Mouse (Mus musculus) heart, postnatal 0 days (tissue): Measurements from ENCODE around the gene Ccser1.

Experiments
- CTCF ChIP-seq: IDR thresholded peaks from 2 replicates; pipeline ENCODE4 v1.5.1; 2016; ENCODE audit warnings: antibody characterized with exemption, control low read depth, low read depth
- EP300 ChIP-seq: IDR thresholded peaks from 2 replicates; pipeline ENCODE4 v1.6.1; 2016; ENCODE audit warnings: antibody characterized with exemption, low read depth

DNA sequence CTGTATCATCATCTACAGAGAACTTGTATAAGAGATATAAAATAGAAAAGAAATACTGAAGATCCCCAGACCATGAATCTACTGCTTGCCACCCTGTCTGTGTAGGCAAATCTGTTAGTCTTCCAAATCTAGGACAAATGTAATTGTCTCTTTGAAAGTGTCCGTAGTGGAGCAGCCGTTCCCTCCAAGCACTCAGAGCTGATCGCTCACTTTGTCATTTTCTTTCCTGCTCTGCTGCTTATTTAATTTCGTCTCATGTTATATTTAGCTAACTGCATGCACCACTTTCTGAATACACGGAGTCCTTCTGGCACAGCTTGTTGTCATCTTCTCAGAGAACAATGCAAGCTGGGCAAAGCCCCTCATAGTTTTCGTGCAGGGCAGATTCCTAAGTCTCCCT is 1018.6 kb downstream of the Ccser1 start:
- TF ChIP-seq CTCF (no peak), EP300 (no peak)
